Mouse (Mus musculus) hindbrain, embryonic 11.5 days (tissue): ENCODE data around the gene Nlrc5. TPM values are rescaled to one million over a fixed set of nuclear protein-coding genes. Genes with fewer than 3 reads are reported as not detected.

ENCODE experiments used
- ATAC-seq: fragments of 200-750 bp; cut with Nextera tagmentation; 2 replicates; pipeline ENCODE4 v1.8.0; 2017; ENCODE audit warnings: mild to moderate bottlenecking, moderate TSS enrichment, moderate library complexity; ENCODE audit not compliant: low FRiP score
- DNase-seq: peaks from one replicate; pipeline ENCODE4 v3.0.0-alpha.2; 2015; ENCODE audit warnings: low spot score
- H3K27ac ChIP-seq: fragments of 300-500 bp; sonication (generic); 2 replicates; pipeline ENCODE4 v1.5.1; 2014; ENCODE audit warnings: mild to moderate bottlenecking, low read depth, low read length
- H3K27me3 ChIP-seq: fragments of 300-500 bp; sonication (generic); 2 replicates; pipeline ENCODE4 v1.6.1; 2014; ENCODE audit warnings: mild to moderate bottlenecking, low read length, moderate library complexity, mixed read lengths; ENCODE audit not compliant: control insufficient read depth, insufficient read depth
- H3K36me3 ChIP-seq: fragments of 300-500 bp; sonication (generic); 2 replicates; pipeline ENCODE4 v1.6.1; 2014; ENCODE audit warnings: mild to moderate bottlenecking, low read length, moderate library complexity, mixed read lengths; ENCODE audit not compliant: control insufficient read depth, insufficient read depth
- H3K4me1 ChIP-seq: fragments of 300-500 bp; sonication (generic); replicated peaks from 2 replicates; pipeline ENCODE4 v1.6.1; 2014; ENCODE audit warnings: low read length, mixed read lengths; ENCODE audit not compliant: control insufficient read depth, insufficient read depth
- H3K4me2 ChIP-seq: fragments of 300-500 bp; sonication (generic); replicated peaks from 2 replicates; pipeline ENCODE4 v1.6.1; 2014; ENCODE audit warnings: mild to moderate bottlenecking, low read depth, low read length
- H3K4me3 ChIP-seq: fragments of 300-500 bp; sonication (generic); 2 replicates; pipeline ENCODE4 v1.5.1; 2014; ENCODE audit warnings: low read depth, low read length
- H3K9ac ChIP-seq: fragments of 300-500 bp; sonication (generic); 2 replicates; pipeline ENCODE4 v1.6.1; 2014; ENCODE audit warnings: low read depth, low read length
- H3K9me3 ChIP-seq: fragments of 300-500 bp; sonication (generic); 2 replicates; pipeline ENCODE4 v1.6.1; 2016; ENCODE audit warnings: low read length; ENCODE audit not compliant: control insufficient read depth
- WGBS: fragments of 180-500 bp; shearing (Covaris S2); extraction: QIAGEN DNeasy Blood & Tissue Kit; methylation state at CpG from one replicate; pipeline ENCODE4 v1.1.7; 2014; 5-methylcytosine and 5-hydroxymethylcytosine counted together
- polyA plus RNA-seq: library from polyadenylated mRNA; unstranded; fragments of >200 nt; fragmentation: Nextera tagmentation; extraction: Ambion mirVana; gene quantifications from 2 replicates; pipeline ENCODE4 v1.2.1, GENCODE M21; 2014

Gene Nlrc5
- polyA plus RNA-seq, 1 experiment from 2014 or later: 0.23 TPM

DNA sequence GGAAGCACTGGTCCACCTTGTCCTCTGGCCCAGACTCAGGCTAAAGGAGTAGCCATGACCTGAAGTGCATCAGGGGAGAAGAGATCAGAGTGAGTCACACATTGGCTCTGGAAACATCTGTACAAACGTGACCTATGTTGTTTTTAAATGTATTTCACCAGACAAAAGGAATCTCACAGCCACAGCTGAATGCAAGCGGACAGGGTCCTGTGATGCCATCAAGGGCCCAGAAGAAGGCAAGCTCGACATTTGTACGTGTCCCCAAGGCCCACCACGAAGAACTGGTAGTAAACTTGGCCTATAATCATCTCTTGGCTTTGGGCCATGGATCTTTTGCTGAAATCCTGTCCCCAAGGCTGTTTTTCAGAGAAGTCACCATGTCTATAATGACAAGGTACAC lies 35.5 kb downstream of the Nlrc5 start:
- Histone ChIP-seq H3K4me1 (no peaks in the 10 kb centered on the region), H3K36me3 (no peaks in the 10 kb centered on the region), H3K27me3 (no peaks in the 10 kb centered on the region), H3K9ac (no peak overlapping the region), H3K4me2 (no peak overlapping the region), H3K4me3 (no peak overlapping the region), H3K27ac (no peak overlapping the region), H3K9me3 (no peaks in the 10 kb centered on the region)
- DNase-seq: no peak
- ATAC-seq: no peak
- 83% methylated on average over 5 of the region's 5 CpGs for WGBS

DNA sequence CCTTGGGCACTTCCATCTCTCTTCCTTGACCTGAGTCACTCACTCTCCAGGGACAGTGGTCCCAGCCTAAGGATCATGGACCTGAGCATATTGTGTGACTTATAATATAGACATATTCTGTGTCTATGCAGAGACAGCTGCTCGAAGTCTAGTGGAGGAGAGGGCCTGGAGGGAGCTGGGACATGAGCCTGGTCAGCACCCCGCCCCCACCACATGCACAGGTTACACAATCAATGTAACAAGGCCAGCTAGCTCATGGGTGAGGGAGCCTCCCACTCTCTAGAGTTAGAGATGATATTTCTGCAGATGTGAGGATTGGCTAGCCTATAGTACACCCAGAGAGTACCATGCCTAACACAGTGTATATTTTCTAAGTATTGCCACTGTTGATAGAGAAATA lies 36.6 kb downstream of the Nlrc5 start:
- whole genome bisulfite sequencing: 77% methylated on average over 2 of the region's 2 CpGs
- no peak for ATAC-seq

DNA sequence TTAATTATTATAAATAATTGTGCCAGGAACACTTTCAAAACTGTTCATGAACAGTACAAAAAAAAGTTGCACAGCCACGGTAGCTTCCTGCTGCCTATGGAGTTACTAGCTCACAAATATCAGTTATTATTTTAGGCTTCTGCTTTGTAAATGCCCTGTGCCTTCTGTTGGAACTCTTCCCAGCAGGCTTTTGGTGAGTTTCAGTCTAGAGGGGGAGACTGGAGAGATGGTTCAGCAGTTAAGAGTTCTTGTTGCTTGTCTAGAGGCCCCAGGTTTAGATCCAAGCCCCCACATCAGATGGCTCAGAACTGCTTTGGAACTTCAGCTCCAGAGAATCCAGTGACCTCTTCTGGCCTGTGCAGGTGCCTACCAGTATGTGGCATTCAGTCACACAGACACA lies 37.1 kb downstream of the Nlrc5 start:
- 94% methylated on average over 1 of the region's 1 CpGs for WGBS

More for the DNA sequence above, 36.6 kb downstream of the Nlrc5 start:
- no peak for DNase-seq
- no peaks in the 10 kb centered on the region for H3K36me3 ChIP-seq
- no peaks in the 10 kb centered on the region for H3K9me3 ChIP-seq
- H3K4me1 ChIP-seq: no peaks in the 10 kb centered on the region
- no peaks in the 10 kb centered on the region for H3K27me3 ChIP-seq
- H3K4me3 ChIP-seq: no peak overlapping the region
- H3K9ac ChIP-seq: no peak overlapping the region
- no peak overlapping the region for H3K27ac ChIP-seq
- H3K4me2 ChIP-seq: no peak overlapping the region

DNA sequence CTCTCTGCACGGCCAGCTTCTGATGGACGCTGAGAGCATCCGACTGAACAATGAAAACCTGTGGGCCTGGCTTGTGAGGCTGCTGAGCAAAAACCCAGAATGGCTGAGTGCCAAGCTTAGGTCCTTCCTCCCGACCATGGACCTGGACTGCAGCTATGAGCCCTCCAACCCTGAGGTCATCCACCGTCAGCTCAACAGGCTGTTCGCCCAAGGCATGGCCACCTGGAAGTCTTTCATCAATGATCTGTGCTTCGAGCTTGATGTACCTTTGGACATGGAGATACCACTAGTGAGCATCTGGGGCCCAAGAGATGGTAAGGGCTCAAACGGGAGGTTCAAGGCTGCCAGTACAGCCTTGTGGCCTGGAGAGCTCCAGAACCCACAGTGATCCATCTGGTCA lies 38.6 kb downstream of the Nlrc5 start:
- no peaks in the 10 kb centered on the region for H3K4me1 ChIP-seq
- H3K9me3 ChIP-seq: no peaks in the 10 kb centered on the region
- H3K4me3 ChIP-seq: no peak overlapping the region
- DNase-seq (no peak), ATAC-seq (no peak)
- no peak overlapping the region for H3K9ac ChIP-seq
- no peak overlapping the region for H3K4me2 ChIP-seq
- WGBS: 91% methylated on average over 8 of the region's 8 CpGs
- no peak overlapping the region for H3K27ac ChIP-seq
- H3K27me3 ChIP-seq: no peaks in the 10 kb centered on the region
- no peaks in the 10 kb centered on the region for H3K36me3 ChIP-seq

More for the DNA sequence above, 37.1 kb downstream of the Nlrc5 start:
- H3K9me3 ChIP-seq: no peaks in the 10 kb centered on the region
- H3K4me1 ChIP-seq: no peaks in the 10 kb centered on the region
- no peak overlapping the region for H3K27ac ChIP-seq
- H3K4me2 ChIP-seq: no peak overlapping the region
- ATAC-seq: no peak
- H3K9ac ChIP-seq: no peak overlapping the region
- H3K4me3 ChIP-seq: no peak overlapping the region
- no peak for DNase-seq
- H3K36me3 ChIP-seq: no peaks in the 10 kb centered on the region
- no peaks in the 10 kb centered on the region for H3K27me3 ChIP-seq

DNA sequence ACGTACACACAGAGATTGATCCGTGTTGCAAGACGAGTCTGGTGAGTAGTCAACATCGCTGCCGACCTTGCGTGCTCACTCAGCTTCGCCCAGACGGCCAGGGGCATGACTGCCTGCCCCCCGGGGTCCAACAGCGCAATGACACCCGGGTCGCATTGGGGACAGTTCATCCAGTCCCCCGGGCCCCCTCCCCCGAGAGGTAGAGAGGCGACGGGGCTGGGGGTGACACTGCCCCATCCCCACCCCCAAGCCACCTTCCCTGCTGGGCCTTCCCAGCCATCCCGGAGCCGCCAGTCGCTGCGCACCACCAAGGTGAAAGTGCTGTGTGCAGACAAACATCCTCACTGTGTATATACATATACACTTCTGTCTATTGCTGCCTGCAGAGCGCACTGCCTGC lies 39.3 kb downstream of the Nlrc5 start:
- no peak overlapping the region for H3K9ac ChIP-seq
- no peaks in the 10 kb centered on the region for H3K27me3 ChIP-seq
- no peaks in the 10 kb centered on the region for H3K36me3 ChIP-seq
- no peaks in the 10 kb centered on the region for H3K9me3 ChIP-seq
- no peak overlapping the region for H3K4me2 ChIP-seq
- H3K4me3 ChIP-seq: no peak overlapping the region
- no peaks in the 10 kb centered on the region for H3K4me1 ChIP-seq
- DNase-seq: no peak
- WGBS: 85% methylated on average over 21 of the region's 21 CpGs
- no peak for ATAC-seq
- no peak overlapping the region for H3K27ac ChIP-seq

DNA sequence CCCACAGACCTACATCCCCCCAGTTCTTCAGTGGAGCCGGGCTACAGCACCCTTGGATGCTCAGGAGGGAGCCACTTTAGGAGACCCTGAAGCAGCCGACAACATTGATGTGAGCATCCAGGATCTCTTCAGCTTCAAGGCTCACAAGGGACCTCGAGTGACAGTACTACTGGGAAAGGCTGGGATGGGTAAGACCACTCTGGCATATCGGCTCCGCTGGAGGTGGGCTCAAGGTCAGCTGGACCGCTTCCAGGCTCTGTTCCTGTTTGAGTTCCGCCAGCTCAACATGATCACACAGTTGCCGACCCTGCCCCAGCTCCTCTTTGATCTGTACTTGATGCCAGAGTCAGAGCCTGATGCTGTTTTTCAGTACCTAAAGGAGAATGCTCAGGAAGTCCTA lies 41.6 kb downstream of the Nlrc5 start:
- ATAC-seq (no peak), DNase-seq (no peak)
- H3K9me3 ChIP-seq: no peaks in the 10 kb centered on the region
- H3K4me2 ChIP-seq: no peak overlapping the region
- H3K4me3 ChIP-seq: no peak overlapping the region
- H3K4me1 ChIP-seq: no peaks in the 10 kb centered on the region
- 83% methylated on average over 8 of the region's 8 CpGs for WGBS
- H3K9ac ChIP-seq: no peak overlapping the region
- no peaks in the 10 kb centered on the region for H3K27me3 ChIP-seq
- H3K27ac ChIP-seq: no peak overlapping the region
- H3K36me3 ChIP-seq: no peaks in the 10 kb centered on the region

DNA sequence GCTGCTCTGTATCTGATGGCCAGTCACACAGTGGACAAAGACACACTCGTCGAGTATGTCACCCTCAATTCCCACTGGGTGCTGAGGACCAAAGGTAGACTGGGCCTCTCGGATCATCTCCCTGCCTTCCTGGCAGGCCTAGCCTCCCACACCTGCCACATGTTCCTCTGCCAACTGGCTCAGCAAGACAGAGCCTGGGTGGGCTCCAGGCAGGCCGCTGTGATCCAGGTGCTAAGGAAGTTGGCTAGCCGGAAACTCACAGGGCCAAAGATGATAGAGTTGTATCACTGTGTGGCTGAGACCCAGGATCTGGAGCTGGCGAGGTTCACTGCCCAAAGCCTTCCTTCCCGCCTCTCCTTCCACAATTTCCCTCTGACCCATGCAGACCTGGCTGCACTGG lies 42.7 kb downstream of the Nlrc5 start:
- H3K4me1 ChIP-seq: no peaks in the 10 kb centered on the region
- H3K4me2 ChIP-seq: no peak overlapping the region
- H3K4me3 ChIP-seq: no peak overlapping the region
- no peaks in the 10 kb centered on the region for H3K36me3 ChIP-seq
- ATAC-seq: no peak
- H3K27me3 ChIP-seq: no peaks in the 10 kb centered on the region
- H3K27ac ChIP-seq: no peak overlapping the region
- H3K9me3 ChIP-seq: no peaks in the 10 kb centered on the region
- no peak overlapping the region for H3K9ac ChIP-seq
- 85% methylated on average over 7 of the region's 7 CpGs for whole genome bisulfite sequencing
- DNase-seq: no peak

DNA sequence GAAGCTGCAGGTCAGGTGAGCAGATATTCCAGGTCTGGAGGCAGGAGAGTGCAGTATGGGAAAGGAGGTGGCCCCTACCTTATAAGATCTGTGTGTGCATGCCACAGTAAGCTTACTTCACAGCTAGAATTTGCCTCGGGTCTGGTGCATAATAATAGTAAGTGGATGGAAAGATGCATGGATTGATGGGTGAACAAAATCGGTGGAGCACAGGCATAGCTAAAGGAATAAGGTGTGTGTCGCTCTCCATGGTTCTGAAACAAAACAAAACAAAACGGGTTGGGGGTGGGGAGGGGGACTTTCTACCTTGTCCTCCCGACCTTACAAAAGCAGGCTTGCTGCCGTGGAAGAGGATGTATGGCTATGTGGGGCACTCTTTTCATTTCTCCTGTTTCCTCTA lies 47.9 kb downstream of the Nlrc5 start:
- WGBS: 8% methylated on average over 6 of the region's 6 CpGs
- no peaks in the 10 kb centered on the region for H3K36me3 ChIP-seq
- no peak overlapping the region for H3K4me2 ChIP-seq
- no peaks in the 10 kb centered on the region for H3K9me3 ChIP-seq
- no peak overlapping the region for H3K4me3 ChIP-seq
- ATAC-seq (no peak), DNase-seq (peak; percentile 17)
- H3K27me3 ChIP-seq: no peaks in the 10 kb centered on the region
- no peak overlapping the region for H3K27ac ChIP-seq
- H3K4me1 ChIP-seq: no peaks in the 10 kb centered on the region
- no peak overlapping the region for H3K9ac ChIP-seq

DNA sequence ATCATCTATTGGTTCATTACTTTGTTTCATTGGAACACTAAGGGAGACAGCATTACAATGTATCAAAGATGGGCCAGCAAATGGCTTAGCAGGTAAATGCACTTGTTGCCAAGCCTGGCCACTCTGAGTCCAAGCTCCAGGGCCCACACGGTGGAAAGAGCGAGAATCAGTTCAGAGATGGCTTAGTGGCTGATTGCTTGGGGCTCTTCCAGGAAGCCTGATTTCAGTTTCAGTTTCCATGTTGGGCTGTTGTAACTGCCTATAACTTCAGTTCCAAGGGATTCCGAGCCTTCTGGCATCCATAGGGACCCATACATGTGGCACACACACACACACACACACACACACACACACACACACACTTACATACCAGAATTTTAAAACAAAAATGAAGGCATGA lies 51.1 kb downstream of the Nlrc5 start:
- H3K27ac ChIP-seq: no peak overlapping the region
- WGBS: 85% methylated on average over 3 of the region's 3 CpGs

More for the DNA sequence above, 51.1 kb downstream of the Nlrc5 start:
- Histone ChIP-seq H3K4me1 (no peaks in the 10 kb centered on the region), H3K9me3 (no peaks in the 10 kb centered on the region), H3K9ac (no peak overlapping the region), H3K4me3 (no peak overlapping the region), H3K27me3 (no peaks in the 10 kb centered on the region), H3K4me2 (no peak overlapping the region), H3K36me3 (no peaks in the 10 kb centered on the region)
- ATAC-seq (no peak), DNase-seq (no peak)
